Mouse (Mus musculus): ENCODE results near the gene Amh.
"Not testable (repeated sequence)": the region's sequence is repeated elsewhere in the genome, so short reads cannot be mapped to it uniquely, and the experiment has no call there.

Gene Amh

DNA sequence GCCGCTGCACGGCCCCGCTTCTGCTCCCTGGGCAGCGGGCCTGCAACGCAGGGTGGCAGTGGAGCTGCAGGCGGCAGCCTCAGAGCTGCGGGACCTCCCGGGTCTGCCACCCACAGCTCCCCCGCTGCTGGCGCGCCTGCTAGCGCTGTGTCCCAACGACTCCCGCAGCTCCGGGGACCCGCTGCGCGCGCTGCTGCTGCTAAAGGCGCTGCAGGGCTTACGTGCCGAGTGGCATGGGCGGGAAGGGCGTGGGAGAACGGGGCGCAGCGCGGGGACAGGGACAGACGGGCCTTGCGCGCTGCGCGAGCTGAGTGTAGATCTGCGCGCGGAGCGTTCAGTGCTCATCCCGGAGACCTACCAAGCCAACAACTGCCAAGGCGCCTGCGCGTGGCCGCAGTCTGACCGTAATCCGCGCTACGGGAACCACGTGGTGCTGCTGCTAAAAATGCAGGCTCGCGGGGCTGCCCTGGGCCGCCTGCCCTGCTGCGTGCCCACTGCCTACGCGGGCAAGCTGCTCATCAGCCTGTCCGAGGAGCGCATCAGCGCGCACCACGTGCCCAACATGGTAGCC lies 2.1 kb downstream of the Amh start:
- peak; percentile 85 for DNase-seq (ENCODE audit: low spot score)

DNA sequence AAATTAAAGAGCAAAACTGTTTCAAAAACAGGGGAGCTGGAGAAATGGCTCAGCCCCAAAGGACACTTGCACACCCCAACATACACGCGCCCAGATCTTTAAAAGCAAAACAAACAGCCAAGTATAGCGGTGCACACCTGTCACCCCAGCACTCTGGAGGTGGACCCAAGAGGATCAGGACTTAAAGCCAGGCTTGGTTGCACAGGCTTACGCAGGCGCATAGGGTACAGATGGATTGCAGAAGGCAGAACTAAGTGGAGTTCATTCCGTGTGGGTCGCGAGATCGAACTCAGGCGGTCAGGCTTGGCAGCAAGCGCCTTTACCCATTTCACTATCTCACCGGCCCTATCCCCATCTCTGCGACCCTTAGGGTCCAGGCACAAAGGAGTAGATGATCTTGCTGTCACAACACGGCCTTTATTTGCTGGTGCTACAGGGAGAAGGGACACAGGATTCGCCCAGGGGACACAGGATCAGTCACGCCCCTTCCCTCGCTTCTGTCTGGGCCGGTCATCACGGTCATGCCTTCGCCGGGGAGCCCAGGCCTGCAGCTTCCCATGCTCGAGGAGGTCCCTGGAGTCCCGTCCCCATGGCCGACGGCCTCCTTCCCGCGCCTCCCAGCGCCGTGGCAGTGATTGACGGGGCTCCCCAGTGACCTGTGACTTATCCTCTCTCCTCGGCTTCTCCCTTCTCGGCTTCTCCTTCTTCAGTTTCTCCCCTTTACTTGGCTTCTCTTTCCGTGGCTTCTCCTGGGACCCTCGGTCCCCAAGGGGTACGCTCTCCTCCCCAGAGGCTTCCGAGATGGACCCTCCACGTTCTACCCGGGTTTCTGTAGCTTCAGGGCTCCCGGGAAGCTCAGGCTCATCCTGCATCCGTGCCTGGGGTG lies 3.3 kb downstream of the Amh start:
- peak; percentile 47 for DNase-seq (ENCODE audit: low spot score)

DNA sequence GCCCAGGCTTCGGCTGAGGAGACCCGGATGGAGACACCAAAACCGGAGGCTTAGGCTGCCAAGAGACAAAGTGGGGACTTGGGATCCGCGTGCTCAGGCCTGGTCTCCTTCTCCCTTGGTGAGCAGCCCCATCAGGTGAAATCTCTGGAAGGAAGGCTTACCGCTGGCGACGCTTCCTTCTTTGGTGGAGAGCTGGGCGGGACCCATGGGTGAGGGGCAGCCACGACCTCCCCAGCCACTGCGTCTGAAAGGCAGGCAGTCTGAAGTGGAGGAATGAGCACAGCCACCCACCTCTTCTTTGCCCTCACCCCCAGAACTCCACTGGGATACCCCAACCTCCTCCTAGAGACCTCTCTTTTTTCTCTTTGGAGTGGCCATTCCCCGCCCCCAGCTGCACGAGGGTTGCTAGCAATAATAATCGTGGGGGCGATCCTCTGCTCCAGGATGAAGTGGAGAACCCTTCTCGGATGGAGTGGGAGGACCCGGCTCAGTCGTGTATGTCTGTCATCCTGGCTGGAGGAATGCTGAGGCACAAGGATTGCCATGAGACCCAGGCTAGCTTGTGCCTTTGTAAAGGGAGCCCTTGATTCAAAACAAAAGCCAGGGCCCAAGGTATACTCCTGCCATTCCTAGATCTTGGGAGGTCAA lies 4.1 kb downstream of the Amh start:
- peak; percentile 41 for DNase-seq (ENCODE audit: low spot score)

DNA sequence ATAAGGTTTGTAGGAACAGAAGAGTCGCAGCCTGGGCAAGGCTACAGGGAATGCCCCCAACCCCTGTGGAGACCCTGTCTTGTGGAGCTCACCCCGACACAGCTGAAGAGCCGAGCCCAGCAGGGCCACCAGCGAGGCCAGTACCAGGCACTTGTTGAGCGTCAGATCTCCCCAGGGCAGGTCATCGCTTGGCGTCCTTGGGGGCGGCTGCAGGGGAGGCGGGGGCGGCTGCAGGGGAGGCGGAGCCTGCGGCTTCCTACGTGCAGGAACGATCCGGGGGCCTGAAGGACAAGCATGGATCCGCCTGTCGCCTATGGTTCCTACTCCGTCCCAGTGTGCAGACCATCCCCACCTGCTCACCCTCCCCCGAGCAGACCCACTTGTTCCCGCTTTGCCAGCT lies 5.0 kb downstream of the Amh start:
- peak; percentile 29 for DNase-seq (ENCODE audit: low spot score)

DNA sequence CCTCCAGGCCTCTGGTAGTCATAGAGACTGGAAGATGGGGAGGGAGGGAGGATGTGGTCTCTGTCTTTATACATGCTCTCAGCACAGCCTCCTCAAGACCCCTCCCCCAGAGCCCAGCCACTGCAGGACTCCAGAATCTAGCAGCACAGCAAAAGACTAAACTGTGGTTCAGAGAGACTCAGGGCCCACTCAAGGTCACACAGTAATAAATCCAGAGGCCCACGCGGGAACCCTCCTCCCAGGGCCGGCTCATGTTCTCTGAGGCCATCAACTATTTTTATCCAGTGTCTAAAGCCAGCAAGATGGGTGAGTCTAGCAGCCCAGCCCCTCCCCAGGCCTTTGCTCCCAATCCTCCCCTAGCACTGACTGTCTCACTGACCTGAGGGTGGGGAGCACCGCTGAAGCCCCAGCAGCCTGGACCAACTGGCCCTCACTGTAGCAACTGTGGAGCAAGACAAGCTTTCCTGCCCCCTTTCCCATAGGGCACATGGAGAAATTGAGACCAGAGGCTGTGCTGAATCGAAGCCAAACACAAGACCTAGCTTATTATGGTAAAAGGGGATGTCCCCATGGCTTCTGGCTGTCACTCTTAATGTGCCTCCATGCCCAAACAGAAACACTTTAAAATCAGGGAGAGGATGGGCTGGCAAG lies 7.5 kb downstream of the Amh start:
- no peak for DNase-seq (ENCODE audit: low spot score)

DNA sequence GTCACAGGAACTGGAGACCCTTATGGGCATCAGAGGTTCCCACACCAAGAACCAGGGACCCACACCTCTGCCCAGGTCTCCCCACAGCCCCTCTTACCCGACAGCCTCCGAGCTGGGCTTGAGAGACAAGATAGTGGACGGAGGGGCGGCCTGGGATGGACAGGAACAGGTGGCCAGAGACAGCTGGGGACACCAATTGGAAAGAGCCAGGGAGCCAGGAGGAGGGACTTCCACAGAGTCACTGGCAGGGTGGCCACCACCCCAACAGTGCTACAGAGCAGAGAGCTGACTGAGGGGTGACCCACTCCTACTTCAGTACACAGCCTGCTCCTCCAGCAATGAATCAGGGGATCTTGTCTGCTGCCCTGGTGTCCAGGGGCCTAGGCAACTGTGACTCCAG lies 8.3 kb downstream of the Amh start, which contains the start of gene Jsrp1:
Gene Jsrp1, minus strand, starts transcription at position 133 of the 400 bp plus-strand sequence.
- no peak for DNase-seq (ENCODE audit: low spot score)

DNA sequence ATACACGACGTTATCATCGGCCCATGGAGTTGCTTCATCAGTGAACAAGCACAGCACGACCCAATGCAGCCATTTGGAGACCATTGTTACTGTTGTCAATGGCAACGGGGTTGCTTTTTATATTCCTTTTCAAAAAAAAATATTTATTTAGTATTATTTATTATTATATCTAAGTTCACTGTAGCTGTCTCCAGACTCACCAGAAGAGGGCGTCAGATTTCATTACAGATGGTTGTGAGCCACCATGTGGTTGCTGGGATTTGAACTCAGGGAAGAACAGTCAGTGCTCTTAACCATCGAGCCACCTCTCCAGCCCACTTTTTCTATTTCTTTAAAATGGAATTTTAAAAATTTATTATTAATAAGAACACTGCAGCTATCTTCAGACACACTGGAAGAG lies 9.8 kb downstream of the Amh start:
- no peak for DNase-seq (ENCODE audit: low spot score)

DNA sequence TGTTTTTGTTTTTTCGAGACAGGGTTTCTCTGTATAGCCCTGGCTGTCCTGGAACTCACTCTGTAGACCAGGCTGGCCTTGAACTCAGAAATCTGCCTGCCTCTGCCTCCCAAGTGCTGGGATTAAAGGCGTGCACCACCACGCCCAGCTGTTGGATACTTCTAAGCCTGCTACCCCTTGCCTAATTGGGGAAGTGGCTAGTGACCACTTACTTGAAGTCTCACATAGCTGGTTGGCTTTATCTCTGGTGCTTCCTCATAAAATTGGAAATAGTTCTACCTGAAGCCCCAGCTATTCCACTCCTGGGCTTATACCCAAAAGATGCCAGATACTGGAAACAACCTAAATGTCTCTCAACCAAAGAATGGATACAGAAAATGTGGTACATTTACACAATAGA lies 11.3 kb downstream of the Amh start:
- DNase-seq (ENCODE audit: low spot score) = not testable (repeated sequence)

DNA sequence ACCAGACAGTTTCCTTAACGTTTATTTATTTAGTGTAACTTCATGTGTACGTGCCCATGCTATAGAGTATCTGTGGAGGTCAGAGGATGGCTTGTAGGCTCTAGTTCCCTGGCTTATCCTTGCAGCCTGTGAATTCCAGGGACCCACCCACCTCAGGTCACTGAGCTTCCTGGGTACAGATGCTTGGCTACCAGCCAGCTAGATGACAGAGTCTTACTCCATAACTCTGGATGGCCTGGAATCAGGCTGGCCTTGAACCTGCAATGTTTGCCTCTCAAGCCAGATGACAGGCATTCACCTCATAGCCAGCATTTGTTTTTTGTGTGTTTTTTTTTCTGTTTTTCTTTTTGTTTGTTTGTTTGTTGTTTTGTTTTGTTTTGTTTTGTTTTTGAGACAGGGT lies 12.1 kb downstream of the Amh start:
- DNase-seq (ENCODE audit: low spot score) = no peak

DNA sequence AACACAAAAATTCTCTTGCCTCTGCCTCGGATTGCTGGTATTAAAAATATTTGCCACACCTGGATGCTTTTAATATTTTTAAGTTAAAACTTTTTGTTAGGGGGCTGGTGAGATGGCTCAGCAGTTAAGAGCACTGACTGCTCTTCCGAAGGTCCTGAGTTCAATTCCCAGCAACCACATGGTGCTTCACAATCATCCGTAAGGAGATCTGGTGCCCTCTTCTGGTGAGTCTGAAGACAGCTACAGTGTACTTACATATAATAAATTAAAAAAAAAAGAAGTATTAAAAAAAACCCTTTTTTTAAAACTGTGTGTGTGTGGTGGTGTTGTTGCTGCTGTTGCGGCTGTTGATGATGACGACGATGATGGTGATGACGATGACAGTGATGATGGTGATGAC lies 12.9 kb downstream of the Amh start:
- DNase-seq (ENCODE audit: low spot score) = not testable (repeated sequence)

DNA sequence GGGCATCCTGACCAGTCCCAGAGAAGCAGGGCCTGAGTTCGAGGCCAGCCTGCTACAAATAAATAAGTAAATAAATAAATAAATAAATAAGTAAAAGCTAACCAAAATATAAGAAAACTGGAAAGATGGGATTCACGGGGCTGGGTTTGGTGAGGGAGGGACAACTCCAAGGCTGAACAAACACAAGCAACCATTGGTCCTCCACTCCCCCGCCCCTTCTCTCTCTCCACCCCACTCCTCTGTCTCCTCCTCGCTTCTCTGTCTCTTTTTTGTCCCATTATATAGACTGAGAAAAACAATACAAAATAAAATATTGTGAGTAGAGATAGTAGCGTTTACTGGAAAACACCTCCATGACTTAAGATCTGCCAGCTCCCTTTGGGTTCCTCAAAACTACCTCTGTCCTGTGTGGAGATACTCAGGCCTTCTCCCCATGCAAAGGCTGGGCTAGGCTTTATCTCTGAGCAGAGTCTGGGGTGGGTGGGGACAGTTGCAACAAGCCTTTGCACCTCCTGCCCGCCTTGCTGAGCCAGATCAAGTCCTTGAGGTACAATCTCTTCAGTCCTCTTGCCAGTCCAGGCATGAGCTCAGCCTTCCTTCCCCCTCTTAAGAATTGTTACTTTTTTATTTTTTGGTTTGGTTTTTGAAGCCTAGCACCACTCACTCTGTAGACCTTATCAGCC lies 13.7 kb downstream of the Amh start:
- DNase-seq (ENCODE audit: low spot score) = no peak

DNA sequence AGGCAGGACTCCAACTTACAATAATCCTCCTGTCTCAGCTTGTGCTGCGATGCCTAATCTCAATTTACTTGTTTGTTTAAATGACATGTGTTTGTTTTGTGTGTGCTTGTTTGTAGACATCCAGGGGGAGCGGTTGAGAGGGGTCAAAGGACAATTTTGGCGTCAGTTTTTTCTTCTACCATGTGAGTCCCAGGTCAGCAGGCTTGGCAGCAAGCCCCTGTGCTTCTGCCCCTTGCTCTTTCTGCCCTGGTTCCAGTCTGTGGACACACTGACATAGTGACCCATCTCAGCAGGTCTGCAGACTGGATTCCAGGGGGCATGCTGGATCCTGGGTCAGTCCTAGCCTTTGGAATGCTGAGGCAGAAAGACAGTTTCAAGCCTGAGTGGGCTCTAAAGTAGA lies 14.4 kb downstream of the Amh start:
- DNase-seq (ENCODE audit: low spot score) = no peak

DNA sequence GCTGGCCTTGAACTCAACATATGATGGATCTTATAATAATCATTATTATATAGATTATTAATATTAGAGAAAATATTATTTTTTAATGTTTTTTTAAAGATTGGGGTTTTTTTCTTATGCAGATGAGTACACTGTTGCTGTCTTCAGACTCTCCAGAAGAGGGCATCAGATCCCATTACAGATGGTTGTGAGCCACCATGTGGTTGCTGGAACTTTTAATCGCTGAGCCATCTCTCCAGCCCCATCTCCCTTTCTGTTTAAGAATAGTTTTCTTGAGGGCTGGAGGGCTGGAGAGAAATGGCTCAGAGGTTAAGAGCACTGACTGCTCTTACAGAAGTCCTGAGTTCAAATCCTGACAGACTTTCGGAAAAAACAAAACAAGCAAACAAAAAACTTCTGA lies 16.9 kb downstream of the Amh start:
- DNase-seq (ENCODE audit: low spot score) = peak; percentile 54

DNA sequence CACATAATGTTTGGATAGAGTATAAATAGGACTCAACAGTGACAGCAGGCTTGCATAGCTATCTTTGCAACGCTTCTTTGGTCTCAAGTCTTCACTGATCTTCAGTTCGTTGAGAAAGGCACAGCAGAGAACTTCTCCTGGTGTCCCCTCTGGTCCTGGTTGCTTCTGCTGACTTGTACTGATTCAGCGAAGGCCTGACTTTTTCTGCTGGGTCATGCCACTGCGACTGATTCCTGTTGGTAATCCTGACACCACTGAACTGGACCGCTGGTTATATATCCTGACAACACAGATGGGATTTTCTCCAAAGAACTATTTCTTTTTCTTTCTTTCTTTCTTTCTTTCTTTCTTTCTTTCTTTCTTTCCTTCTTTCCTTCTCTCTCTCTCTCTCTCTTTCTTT lies 17.5 kb downstream of the Amh start:
- DNase-seq (ENCODE audit: low spot score) = no peak

DNA sequence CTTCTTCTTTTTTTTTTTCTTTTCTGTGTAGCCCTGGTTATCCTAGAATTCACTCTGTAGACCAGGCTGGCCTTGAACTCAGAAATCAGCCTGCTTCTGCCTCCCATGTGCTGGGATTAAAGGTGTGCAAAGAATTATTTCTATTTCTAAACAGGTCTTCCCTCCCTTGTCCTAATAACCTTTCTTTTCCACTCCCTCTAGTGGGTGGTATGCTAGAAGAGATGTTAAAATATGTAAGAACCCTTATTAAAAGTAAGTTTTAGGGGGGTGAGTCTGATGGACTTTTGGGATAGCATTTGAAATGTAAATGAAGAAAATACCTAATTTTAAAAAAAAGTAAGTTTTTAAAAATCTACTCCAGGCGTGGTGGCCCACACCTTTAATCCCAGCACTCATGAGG lies 18.3 kb downstream of the Amh start:
- no peak for DNase-seq (ENCODE audit: low spot score)

DNA sequence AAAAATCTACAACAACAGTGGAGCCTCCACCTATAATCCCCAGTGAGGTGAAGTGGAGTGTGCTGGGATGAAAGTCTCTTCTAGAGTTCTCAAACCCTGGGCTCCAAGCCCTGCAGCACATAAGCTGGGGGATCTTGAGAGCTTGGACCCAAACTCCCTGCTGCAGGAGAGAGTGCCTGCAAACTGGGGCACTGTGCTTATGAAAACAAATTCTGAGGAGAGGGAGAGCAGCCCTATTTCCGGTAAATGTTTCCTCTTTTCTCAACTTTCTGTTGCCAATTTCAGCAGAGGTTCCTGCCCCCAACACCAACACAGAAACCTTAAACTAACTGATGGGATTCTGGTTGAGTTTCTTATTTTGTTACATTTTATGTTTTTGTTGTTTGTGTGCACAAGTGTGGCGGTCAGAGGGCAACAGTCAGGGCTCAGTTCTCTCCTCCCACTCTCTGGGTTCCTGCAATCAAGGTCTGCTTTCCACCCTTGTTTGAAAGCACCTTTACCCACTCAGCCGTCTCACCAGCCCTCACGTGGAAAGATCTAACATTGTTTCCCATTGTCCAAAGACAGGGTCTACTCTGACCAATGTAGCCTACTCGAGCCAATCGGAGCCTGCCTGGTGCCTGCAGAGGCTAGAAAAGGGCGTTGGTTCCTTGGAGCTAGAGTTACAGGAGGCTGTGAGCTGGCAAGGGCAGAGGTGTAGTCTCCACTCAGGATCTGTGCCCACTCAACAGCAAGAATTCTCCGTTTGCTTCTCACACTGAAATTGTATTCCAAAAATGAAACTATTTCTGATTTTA lies 19.0 kb downstream of the Amh start:
- DNase-seq (ENCODE audit: low spot score) = no peak

DNA sequence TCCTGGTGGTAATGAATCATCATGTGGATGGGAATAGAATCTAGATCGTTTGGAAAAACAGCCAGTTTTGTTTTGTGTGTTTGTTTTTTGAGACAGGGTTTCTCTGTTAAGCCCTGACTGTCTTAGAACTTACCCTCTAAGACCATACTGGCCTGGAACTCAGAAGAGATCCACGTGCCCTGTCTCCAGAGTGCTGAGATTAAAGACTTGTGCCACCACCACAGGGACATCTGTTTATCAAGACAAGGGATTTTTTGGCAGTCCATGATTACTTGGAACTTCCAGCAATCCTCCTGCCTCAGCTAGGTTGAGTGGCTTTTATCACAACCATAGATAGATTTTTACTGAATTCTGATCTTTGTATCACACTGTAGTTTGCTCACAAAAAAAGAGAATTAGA lies 19.8 kb downstream of the Amh start:
- no peak for DNase-seq (ENCODE audit: low spot score)

DNA sequence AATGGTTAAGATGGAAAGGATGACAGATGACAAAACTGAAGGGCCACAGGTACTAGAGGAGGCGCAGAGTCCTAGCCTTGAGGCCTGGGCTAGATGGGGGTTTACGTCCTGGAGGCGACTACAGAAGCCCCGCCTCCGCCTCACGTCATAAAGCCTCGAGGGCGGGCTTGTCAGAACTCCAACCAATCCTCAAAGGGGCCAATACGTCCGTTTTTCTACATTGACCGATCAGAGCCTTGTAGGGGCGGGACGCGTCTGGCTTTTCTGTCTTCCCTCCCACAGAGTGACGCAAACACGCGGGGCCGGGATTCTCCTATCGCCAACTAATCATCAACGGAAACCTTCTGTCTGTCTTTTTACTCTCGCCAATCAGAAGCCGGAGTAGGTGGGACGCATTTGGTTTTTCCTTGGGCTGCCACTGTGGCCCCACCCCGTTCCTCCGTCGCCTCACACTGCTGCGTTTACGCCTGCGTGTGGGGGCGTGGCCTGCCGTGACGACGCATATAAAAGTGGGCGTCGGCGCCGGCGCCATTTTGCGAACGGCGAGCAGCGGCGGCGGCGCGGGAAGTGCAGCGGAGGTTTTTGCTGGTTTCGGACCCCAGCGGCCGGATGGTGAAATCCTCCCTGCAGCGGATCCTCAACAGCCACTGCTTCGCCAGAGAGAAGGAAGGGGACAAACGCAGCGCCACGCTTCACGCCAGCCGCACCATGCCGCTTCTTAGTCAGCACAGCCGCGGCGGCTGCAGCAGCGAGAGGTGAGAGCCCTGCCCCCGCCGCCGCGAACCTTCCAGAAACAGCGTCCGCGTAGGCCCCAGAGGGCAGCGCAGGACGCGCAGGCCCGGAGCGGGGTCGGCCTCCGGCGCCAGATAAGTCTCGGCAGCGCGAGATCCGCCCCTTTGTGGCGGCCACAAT lies 21.4 kb downstream of the Amh start, which contains the start of gene Oaz1:
Gene Oaz1, plus strand, starts transcription at position 506 of the 912 bp plus-strand sequence.
- peak; percentile 99 for DNase-seq (ENCODE audit: low spot score)

DNA sequence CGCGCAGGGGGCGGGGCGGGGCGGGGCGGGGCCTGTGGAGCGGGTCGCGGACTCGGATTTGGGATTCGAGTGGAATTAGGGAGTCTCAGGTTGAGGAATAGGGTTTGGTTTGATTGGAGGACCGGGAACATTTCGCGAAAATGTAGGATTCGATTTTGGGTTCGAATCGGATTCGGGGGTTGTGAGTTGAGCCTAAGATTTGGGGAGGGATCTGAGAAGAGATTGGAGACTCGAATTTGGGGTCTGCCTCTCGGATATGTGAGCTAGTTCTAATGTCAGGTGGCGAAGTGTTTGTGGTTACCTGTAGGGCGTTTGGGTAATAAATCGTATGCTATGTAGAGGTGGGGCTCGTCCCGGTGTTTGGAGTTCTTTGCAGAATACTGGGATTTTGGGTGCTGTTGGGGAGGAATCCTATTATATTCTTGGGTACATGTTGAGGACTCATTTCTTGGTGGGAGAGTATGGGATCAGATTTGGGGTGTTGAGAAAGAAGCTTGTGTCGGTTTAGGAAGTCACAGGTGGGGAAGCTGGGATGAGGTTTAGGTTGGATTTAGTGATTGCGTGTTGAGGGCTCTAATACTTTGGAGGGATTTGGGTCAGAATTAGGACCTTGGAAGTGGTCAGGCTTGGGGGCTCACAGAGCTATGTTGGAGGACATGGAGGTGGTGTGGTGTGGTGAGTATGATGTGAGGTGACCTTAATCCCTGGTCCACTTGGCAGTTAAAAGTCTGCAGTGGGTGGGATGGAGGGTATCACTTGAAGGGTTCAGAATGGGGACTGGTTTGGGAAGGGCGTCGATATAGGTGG lies 22.2 kb downstream of the Amh start:
- no peak for DNase-seq (ENCODE audit: low spot score)

Data from embryo, embryonic 10 days (tissue).